Mouse (Mus musculus): ENCODE results near the gene Shcbp1l. TPM values are rescaled to one million over a fixed set of nuclear protein-coding genes. Genes with fewer than 3 reads are reported as not detected.
A peak's percentile ranks its signal among the peaks of the same experiment; 100 is the strongest.

Shcbp1l gene
- polyA plus RNA-seq, 1 experiment from 2014 or later, result 0.26 TPM

DNA sequence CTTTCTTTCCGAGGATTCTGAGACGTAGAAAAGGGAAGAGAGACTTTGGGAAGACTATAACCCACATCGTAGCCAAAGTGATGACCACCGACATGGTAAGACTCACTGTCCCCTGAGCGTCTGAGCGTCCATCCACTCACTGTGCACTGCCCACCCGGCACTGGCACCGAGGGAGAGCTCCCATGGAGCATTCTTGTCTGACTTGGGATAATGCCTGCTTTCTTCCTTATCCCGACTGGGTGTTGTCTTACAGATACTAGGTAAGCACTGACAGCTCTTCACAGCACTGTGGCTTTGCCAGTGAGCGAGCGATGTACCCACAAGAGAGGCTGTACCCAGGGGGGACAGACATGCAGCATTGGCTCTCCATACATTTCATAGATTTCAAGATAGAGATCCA is 12.6 kb downstream of the Shcbp1l start:
- Histone ChIP-seq H3K36me3 (ENCODE audit: control insufficient read depth, insufficient read depth) (no peaks in the 10 kb centered on the region), H3K4me1 (ENCODE audit: control insufficient read depth, insufficient read depth, low read length) (no peaks in the 10 kb centered on the region), H3K9ac (ENCODE audit: low read length) (no peak overlapping the region), H3K4me2 (ENCODE audit: low read depth, low read length) (no peak overlapping the region), H3K27ac (ENCODE audit: low read length) (no peak overlapping the region), H3K9me3 (replicated peaks; ENCODE audit: control insufficient read depth, low read length) (no peaks in the 10 kb centered on the region; the same call in 1 of the 2 replicates), H3K27me3 (ENCODE audit: control insufficient read depth, insufficient read depth, low read length) (no peaks in the 10 kb centered on the region), H3K4me3 (ENCODE audit: low read length) (no peak overlapping the region)
- ATAC-seq (replicated peaks; ENCODE audit: extremely low read depth, insufficient read depth, low FRiP score), result no peak
- WGBS, result 77% methylated on average over 11 of the region's 11 CpGs

DNA sequence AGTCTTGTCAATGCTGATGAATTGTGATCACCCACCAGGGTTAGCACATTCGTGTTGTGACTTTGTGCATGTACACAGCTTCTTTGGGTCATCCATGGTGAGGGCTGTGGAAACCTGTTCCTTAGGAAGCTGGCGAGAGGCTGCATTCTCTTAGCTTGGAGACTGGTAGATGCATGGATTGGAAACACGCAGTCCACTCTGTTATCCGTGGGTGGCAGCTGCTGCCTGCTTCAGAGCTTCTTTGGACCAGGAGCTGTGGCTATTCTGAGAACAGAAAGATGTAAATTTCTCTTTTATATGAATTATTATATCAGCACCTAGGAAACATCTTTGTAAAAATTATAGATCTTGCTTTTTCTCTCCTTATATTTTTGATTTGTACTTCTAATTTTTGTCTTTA is 15.8 kb downstream of the Shcbp1l start:
- ATAC-seq (replicated peaks; ENCODE audit: extremely low read depth, insufficient read depth, low FRiP score), result no peak
- no peaks in the 10 kb centered on the region; the same call in 1 of the 2 replicates for H3K9me3 ChIP-seq (replicated peaks; ENCODE audit: control insufficient read depth, low read length)

DNA sequence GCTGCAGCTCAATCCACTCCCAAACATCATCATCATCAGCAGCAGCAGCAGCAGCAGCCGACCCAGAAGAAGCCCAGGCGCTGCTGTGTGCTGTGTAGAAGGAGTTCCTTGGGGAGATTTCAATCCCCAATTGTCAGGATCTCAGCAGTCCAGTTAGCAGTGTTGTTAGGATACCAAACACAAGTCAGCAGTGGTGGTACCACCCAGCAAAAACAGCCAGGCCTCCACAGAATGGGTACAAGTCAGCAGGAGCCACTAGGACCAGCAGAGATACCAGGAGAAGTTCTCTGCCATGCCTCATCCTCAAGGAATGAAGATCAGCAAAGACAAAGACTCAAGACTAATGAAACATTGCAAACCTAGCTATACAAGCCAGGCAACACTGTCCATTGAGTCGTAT is 16.7 kb downstream of the Shcbp1l start:
- Histone ChIP-seq H3K27me3 (ENCODE audit: control insufficient read depth, insufficient read depth, low read length) (no peaks in the 10 kb centered on the region), H3K36me3 (ENCODE audit: control insufficient read depth, insufficient read depth) (no peaks in the 10 kb centered on the region), H3K4me2 (ENCODE audit: low read depth, low read length) (no peak overlapping the region), H3K4me3 (ENCODE audit: low read length) (no peak overlapping the region), H3K9me3 (replicated peaks; ENCODE audit: control insufficient read depth, low read length) (no peaks in the 10 kb centered on the region; the same call in 1 of the 2 replicates), H3K27ac (ENCODE audit: low read length) (no peak overlapping the region), H3K9ac (ENCODE audit: low read length) (no peak overlapping the region), H3K4me1 (ENCODE audit: control insufficient read depth, insufficient read depth, low read length) (no peaks in the 10 kb centered on the region)
- 86% methylated on average over 3 of the region's 3 CpGs for WGBS
- ATAC-seq (replicated peaks; ENCODE audit: extremely low read depth, insufficient read depth, low FRiP score), result no peak

More for the DNA sequence above, 15.8 kb downstream of the Shcbp1l start:
- Histone ChIP-seq H3K27ac (ENCODE audit: low read length) (no peak overlapping the region), H3K4me2 (ENCODE audit: low read depth, low read length) (no peak overlapping the region), H3K4me3 (ENCODE audit: low read length) (no peak overlapping the region), H3K36me3 (ENCODE audit: control insufficient read depth, insufficient read depth) (no peaks in the 10 kb centered on the region), H3K9ac (ENCODE audit: low read length) (no peak overlapping the region), H3K27me3 (ENCODE audit: control insufficient read depth, insufficient read depth, low read length) (no peaks in the 10 kb centered on the region), H3K4me1 (ENCODE audit: control insufficient read depth, insufficient read depth, low read length) (no peaks in the 10 kb centered on the region)
- WGBS, result 83% methylated on average over 4 of the region's 4 CpGs

DNA sequence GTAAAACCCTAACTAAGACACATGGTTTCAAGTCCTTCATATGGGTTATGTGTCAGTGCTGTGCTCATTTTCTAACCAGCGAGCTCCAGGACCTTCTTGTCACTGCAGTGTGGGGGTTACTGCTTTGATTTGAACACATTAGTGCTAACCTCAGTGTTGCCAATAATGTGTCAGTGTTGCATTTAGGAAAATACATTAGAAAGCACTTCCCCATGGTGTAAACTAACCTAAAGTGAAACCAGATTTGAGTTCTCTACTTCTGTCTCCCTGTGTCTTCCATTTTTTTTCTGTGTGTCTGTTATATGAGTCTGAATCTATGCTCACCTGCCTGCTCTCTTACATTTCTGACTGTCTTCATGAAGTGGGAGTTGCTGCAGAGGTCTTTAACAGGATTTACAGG is 18.1 kb downstream of the Shcbp1l start:
- H3K9ac ChIP-seq (ENCODE audit: low read length), result no peak overlapping the region
- H3K27me3 ChIP-seq (ENCODE audit: control insufficient read depth, insufficient read depth, low read length), result no peaks in the 10 kb centered on the region
- no peak overlapping the region for H3K27ac ChIP-seq (ENCODE audit: low read length)
- H3K4me1 ChIP-seq (ENCODE audit: control insufficient read depth, insufficient read depth, low read length), result no peaks in the 10 kb centered on the region
- no peak for ATAC-seq (replicated peaks; ENCODE audit: extremely low read depth, insufficient read depth, low FRiP score)
- WGBS, result 89% methylated on average over 1 of the region's 1 CpGs
- no peak overlapping the region for H3K4me3 ChIP-seq (ENCODE audit: low read length)
- H3K9me3 ChIP-seq (replicated peaks; ENCODE audit: control insufficient read depth, low read length), result no peaks in the 10 kb centered on the region; the same call in 1 of the 2 replicates
- no peak overlapping the region for H3K4me2 ChIP-seq (ENCODE audit: low read depth, low read length)
- no peaks in the 10 kb centered on the region for H3K36me3 ChIP-seq (ENCODE audit: control insufficient read depth, insufficient read depth)

DNA sequence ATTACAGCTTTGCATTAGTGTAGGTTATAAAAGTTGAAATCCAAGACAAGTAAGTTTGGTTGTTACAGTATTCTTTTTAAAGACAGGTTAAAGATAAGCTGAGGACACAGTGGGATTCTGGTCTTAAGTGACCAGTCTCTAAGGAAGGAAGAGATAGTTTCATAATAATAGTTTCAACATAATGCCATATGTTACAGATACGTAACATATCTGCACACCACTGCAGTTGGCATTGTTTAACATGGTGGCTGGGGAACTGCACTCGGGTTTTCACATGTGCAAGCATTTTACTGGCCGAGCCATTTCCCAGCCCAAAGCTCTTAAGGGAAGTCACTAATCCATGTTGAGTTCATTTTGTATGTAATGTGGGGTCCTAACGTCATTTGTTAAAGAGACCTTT is 18.7 kb downstream of the Shcbp1l start:
- no peak overlapping the region for H3K4me2 ChIP-seq (ENCODE audit: low read depth, low read length)
- H3K9me3 ChIP-seq (replicated peaks; ENCODE audit: control insufficient read depth, low read length), result no peaks in the 10 kb centered on the region; the same call in 1 of the 2 replicates
- ATAC-seq (replicated peaks; ENCODE audit: extremely low read depth, insufficient read depth, low FRiP score), result no peak
- no peak overlapping the region for H3K9ac ChIP-seq (ENCODE audit: low read length)
- H3K4me3 ChIP-seq (ENCODE audit: low read length), result no peak overlapping the region
- H3K36me3 ChIP-seq (ENCODE audit: control insufficient read depth, insufficient read depth), result no peaks in the 10 kb centered on the region
- 75% methylated on average over 4 of the region's 4 CpGs for WGBS
- no peak overlapping the region for H3K27ac ChIP-seq (ENCODE audit: low read length)
- H3K27me3 ChIP-seq (ENCODE audit: control insufficient read depth, insufficient read depth, low read length), result no peaks in the 10 kb centered on the region
- no peaks in the 10 kb centered on the region for H3K4me1 ChIP-seq (ENCODE audit: control insufficient read depth, insufficient read depth, low read length)

DNA sequence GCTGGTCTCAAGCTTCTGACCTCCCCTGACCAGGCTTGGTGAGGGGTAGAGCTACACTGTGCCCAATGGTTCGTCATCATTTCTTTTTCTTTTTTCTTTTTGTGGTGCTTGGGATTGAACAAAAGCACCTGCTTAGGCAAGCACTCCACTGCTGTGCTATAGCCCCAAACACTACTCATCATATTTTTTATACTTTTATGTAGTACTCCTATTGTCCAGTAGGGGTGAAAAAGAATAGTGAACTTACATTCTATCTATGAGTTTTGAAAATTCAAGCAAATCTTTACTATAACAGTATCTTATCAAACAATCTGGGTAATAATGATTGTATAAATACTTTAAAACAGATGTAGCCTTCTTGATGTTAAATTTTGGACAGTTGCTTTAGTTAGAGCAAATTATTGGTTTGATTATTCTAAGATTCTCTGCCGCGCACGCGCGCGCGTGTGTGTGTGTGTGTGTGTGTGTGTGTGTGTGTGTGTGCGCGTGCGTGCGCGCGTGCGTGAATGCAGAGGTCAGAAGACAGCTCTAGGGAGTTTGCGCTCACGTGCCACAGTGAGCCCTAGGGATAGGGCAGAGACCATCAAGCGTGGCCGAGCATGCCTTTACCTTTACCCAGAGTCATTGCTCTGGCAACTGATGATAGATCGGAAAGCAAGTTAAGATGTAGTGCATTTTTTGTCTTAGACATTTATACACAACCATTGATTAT is 21.3 kb downstream of the Shcbp1l start:
- ATAC-seq (replicated peaks; ENCODE audit: extremely low read depth, insufficient read depth, low FRiP score), result no peak
- Histone ChIP-seq H3K27ac (ENCODE audit: low read length) (no peak overlapping the region), H3K36me3 (ENCODE audit: control insufficient read depth, insufficient read depth) (no peaks in the 10 kb centered on the region), H3K4me1 (ENCODE audit: control insufficient read depth, insufficient read depth, low read length) (no peaks in the 10 kb centered on the region), H3K9ac (ENCODE audit: low read length) (no peak overlapping the region), H3K9me3 (replicated peaks; ENCODE audit: control insufficient read depth, low read length) (no peaks in the 10 kb centered on the region; the same call in 1 of the 2 replicates), H3K4me3 (ENCODE audit: low read length) (no peak overlapping the region), H3K4me2 (ENCODE audit: low read depth, low read length) (no peak overlapping the region), H3K27me3 (ENCODE audit: control insufficient read depth, insufficient read depth, low read length) (no peaks in the 10 kb centered on the region)
- WGBS, result 93% methylated on average over 20 of the region's 20 CpGs

DNA sequence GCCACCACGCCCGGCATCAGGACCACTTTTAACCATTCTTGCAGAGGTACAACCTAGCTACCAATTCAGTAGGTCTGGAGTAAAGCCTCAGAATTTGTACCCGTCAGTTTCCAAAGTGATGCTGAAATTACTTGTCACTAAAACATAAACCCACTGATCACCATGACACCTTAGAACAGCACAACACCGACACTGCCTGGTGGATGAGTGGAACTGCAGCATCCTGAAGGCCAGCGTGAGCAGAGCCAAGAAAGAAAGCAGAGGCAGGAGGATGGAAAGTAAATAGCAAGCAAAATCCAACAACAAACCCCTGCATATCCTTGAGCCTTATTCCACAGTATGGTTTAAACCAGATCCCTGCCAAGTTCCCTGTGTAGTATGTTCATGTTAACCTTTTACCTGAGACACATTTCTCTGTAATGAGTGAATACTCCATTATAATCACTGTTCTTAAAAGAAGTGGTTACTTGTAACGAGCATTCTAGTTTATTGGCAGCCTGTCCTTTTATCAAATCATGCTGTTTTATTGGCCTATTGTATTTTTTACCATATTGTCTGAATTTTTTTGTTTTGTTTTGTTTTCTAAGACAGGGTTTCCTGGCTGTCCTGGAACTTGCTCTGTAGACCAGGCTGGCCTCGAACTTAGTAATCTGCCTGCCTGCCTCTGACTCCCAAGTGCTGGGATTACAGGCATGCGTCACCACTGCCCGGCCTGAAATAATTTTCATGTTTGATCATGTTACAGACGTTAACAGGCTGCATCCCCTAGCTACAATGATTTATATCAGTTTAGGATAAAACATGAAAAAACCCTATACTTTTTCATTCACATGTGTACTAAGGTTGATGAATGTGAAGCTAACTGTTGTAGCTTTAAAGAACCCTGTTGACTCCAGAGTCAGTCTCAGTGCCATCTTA is 26.5 kb downstream of the Shcbp1l start:
- Histone ChIP-seq H3K4me3 (ENCODE audit: low read length) (no peak overlapping the region), H3K4me2 (ENCODE audit: low read depth, low read length) (no peak overlapping the region), H3K9ac (ENCODE audit: low read length) (no peak overlapping the region), H3K27ac (ENCODE audit: low read length) (no peak overlapping the region), H3K9me3 (replicated peaks; ENCODE audit: control insufficient read depth, low read length) (no peaks in the 10 kb centered on the region), H3K27me3 (ENCODE audit: control insufficient read depth, insufficient read depth, low read length) (no peaks in the 10 kb centered on the region), H3K36me3 (ENCODE audit: control insufficient read depth, insufficient read depth) (peaks cover 11% of the 10 kb centered on the region), H3K4me1 (ENCODE audit: control insufficient read depth, insufficient read depth, low read length) (no peaks in the 10 kb centered on the region)
- no peak for ATAC-seq (replicated peaks; ENCODE audit: extremely low read depth, insufficient read depth, low FRiP score)
- 73% methylated on average over 10 of the region's 10 CpGs for WGBS

DNA sequence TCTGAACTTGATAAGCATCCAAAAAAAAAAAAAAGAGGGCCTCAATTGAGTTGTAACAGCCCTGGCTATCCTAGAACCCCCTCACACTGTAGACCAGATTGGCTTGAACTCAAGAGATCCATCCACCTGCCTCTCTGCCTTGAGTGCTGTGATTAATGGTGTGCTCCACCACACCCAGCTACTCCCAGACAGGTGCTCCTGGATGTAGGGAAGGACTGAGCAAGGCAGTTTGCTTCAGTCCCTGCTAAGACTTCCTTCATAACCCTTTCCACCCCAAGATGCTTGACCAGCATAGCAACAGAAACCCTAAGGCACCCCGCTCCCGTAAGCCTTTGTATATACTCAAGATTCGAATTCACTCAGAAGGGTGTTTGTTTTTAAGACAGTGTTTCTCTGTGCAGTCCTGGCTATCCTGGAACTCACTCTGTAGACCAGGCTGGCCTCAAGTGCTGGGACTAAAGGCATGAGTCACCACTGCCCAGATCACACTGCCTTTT is 28.2 kb downstream of the Shcbp1l start:
- Histone ChIP-seq H3K4me2 (ENCODE audit: low read depth, low read length) (no peak overlapping the region), H3K27ac (ENCODE audit: low read length) (no peak overlapping the region), H3K4me1 (ENCODE audit: control insufficient read depth, insufficient read depth, low read length) (no peaks in the 10 kb centered on the region), H3K27me3 (ENCODE audit: control insufficient read depth, insufficient read depth, low read length) (no peaks in the 10 kb centered on the region), H3K4me3 (ENCODE audit: low read length) (no peak overlapping the region), H3K9ac (ENCODE audit: low read length) (no peak overlapping the region), H3K36me3 (ENCODE audit: control insufficient read depth, insufficient read depth) (peaks cover 20% of the 10 kb centered on the region), H3K9me3 (replicated peaks; ENCODE audit: control insufficient read depth, low read length) (no peaks in the 10 kb centered on the region)
- WGBS, result 85% methylated on average over 3 of the region's 3 CpGs
- ATAC-seq (replicated peaks; ENCODE audit: extremely low read depth, insufficient read depth, low FRiP score), result no peak

DNA sequence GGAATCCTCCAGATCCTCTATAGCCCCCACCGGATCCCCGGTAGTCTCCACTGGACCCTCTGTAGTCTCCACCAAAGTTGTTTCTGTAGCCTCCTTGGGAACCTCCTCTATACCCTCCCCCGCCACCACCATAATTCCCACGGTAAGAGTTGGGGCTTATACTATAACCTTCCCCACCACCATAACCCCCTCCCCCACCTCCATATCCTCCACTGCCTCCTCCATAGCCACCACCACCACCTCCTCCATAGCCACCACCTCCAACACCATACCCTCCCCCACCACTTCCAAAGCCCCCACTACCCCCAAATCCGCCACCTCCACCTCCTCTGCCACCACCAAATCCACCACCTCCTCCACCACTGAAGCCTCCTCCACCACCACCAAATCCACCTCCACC is 31.2 kb downstream of the Shcbp1l start:
- Histone ChIP-seq H3K36me3 (ENCODE audit: control insufficient read depth, insufficient read depth) (peaks cover 42% of the 10 kb centered on the region), H3K4me1 (ENCODE audit: control insufficient read depth, insufficient read depth, low read length) (no peaks in the 10 kb centered on the region), H3K9me3 (replicated peaks; ENCODE audit: control insufficient read depth, low read length) (no peaks in the 10 kb centered on the region), H3K27me3 (ENCODE audit: control insufficient read depth, insufficient read depth, low read length) (no peaks in the 10 kb centered on the region), H3K4me2 (ENCODE audit: low read depth, low read length) (no peak overlapping the region), H3K4me3 (ENCODE audit: low read length) (no peak overlapping the region), H3K9ac (ENCODE audit: low read length) (no peak overlapping the region), H3K27ac (ENCODE audit: low read length) (no peak overlapping the region)
- WGBS, result 90% methylated on average over 5 of the region's 5 CpGs
- ATAC-seq (replicated peaks; ENCODE audit: extremely low read depth, insufficient read depth, low FRiP score), result 0 out of 2 replicates have a peak, but pooled peaks have one; percentile 14

Measured in heart, embryonic 16.5 days (tissue).